Mouse (Mus musculus): ENCODE measurements around the gene Dpysl5. TPM values are rescaled to one million over a fixed set of nuclear protein-coding genes. Genes with fewer than 3 reads are reported as not detected.

The Dpysl5 gene
- 0.36 and 0.65 TPM in 2 replicates for polyA plus RNA-seq (2015; fragmentation: Nextera tagmentation; extraction: Ambion mirVana)

DNA sequence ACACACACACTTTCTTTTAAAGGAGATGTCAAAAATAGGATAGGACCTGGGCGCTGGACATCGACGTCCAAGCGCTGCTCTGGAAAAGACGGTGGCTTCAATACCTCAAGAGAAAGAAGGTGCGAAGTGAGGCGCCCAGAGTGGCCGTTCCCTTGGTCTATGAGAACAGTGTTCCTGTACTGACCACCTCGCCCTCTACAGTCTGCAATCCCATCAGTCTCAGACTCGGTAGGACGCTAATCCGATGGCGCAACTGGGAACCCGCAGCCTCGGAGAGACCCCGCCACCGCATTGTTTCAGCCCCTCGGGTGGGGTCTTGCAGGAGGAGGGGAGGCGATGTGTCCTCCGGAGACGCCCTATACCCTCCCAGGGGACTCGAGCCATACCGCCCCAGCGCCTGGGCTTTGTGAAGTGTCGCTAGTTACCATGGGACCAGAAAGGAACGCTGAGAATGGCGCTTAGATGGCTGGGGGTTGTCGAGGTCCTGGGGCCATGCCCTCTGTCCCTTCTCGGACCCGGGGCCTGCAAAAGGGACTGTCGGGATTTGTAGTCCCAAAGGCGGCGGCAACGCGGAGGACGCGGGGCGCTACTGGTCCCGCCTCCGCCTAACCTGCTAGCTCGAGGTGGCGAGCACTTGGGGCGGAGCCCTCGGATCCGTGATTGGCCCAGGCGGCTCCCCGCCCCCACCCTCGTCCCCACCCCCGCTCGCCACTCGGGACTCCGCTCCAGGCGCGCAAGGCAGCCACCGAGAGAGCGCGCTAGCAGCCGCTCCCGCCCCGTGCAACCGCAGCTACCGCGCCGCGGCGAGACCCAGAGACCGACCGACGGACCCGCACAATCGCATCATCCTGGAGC, at the start of gene Dpysl5:
TSS of gene Dpysl5 (plus strand) at position 418 of the 855 bp plus-strand sequence.

DNA sequence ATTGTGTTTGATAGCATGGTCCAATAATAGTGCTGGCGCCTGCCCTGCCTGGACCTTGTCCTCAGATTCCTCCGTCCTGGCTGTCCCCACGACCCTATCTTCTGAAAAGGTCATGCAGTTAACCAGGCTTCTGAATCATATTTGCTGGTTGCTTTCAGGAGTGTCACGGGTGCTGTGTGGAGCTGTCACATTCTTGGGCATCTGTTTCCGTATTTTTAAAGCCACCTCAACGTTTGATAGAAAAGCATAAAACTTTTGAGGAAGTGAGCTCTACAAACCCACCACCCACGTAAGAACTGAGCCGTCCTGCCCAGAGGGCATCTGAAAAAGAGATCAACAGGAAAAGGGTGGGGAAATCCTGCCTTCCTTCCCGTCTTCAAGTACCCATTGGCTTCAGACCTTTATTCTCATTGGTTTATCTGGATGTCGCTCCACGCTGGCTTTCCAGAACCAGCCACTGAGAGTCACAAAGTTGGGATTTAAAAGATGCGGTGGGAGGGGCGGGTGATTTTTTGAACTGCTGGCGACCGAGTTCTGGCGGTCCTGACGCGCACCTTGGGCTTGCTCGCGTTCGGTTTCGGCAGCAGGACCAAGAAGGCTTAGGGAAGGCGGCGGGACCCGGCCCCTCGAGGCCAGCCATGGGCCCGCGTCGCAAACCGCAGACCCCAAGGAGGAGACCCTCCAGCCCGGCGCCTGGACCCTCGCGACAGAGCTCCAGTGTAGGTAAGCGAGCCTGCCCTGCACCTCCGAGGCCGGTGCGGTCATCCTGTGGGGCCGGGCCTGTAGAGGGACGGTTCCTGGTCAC, 44.8 kb upstream of the Dpysl5 start, which contains the start of gene Cenpa:
TSS of gene Cenpa (plus strand) at position 387 of the 805 bp plus-strand sequence.

DNA sequence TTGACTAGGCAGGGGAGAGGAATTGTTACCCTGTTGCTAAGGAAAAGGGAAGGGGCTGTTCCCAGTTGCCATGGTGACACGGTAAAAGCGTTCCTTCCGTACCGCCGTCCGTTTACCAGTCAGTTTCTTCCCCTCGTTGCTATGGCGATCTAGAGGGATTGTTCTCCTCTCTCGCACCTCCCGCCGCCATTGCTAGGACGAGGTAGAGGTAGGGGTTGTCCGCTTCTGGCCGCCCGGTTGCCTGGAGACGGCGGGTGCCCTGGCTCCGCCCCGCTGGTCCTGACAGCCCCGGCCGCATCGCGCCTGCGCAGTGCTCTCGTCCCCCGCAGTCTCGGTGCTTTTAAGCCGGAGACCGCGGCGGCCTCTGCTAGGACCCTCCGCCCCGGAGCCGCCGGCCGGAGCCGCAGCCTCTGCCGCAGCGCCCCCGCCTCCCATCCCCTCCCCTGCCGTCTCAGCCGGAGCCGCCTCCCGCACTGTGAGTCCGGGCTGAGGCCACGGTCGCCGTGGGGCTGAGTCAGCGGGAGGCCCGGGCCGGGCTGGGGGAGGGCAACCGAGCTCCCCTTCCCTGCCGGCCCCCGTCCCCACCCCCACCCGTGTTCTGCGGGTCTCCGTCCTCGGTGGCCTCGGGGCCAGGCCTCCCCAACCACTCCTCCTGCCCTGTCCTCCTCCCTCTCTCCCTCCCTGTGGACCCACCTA, 103.2 kb downstream of the Dpysl5 start, which contains the start of gene Mapre3:
TSS of gene Mapre3 (plus strand) at position 218 of the 696 bp plus-strand sequence.

Other genes starting within 250 kb of the Dpysl5 start
- 0.02 TPM in 1 of 2 replicates, not detected in the other for gene Otof, start 249.6 kb upstream of the Dpysl5 start, polyA plus RNA-seq (2015; fragmentation: Nextera tagmentation; extraction: Ambion mirVana)
- gene 1700001C02Rik, start 245.5 kb upstream of the Dpysl5 start, polyA plus RNA-seq (2015; fragmentation: Nextera tagmentation; extraction: Ambion mirVana): not detected in 2 replicates
- gene Cib4, start 165.7 kb upstream of the Dpysl5 start, polyA plus RNA-seq (2015; fragmentation: Nextera tagmentation; extraction: Ambion mirVana): not detected in 2 replicates
- gene Kcnk3, start 123.4 kb upstream of the Dpysl5 start, polyA plus RNA-seq (2015; fragmentation: Nextera tagmentation; extraction: Ambion mirVana): 1.5 and 2.7 TPM in 2 replicates
- gene Slc35f6, start 63.6 kb upstream of the Dpysl5 start, polyA plus RNA-seq (2015; fragmentation: Nextera tagmentation; extraction: Ambion mirVana): 8.8 and 15.2 TPM in 2 replicates
- 329 and 365 TPM in 2 replicates for gene Cenpa, start 44.8 kb upstream of the Dpysl5 start, polyA plus RNA-seq (2015; fragmentation: Nextera tagmentation; extraction: Ambion mirVana)
- 3.3 and 4.7 TPM in 2 replicates for gene Mapre3, start 103.1 kb downstream of the Dpysl5 start, polyA plus RNA-seq (2015; fragmentation: Nextera tagmentation; extraction: Ambion mirVana)
- 23.9 and 27.9 TPM in 2 replicates for gene Tmem214, start 156.4 kb downstream of the Dpysl5 start, polyA plus RNA-seq (2015; fragmentation: Nextera tagmentation; extraction: Ambion mirVana)
- gene Agbl5, start 177.1 kb downstream of the Dpysl5 start, polyA plus RNA-seq (2015; fragmentation: Nextera tagmentation; extraction: Ambion mirVana): 4.5 and 6.0 TPM in 2 replicates
- gene Ost4, start 196.2 kb downstream of the Dpysl5 start, polyA plus RNA-seq (2015; fragmentation: Nextera tagmentation; extraction: Ambion mirVana): 368 TPM in 2 replicates
- 90.2 and 121 TPM in 2 replicates for gene Emilin1, start 201.8 kb downstream of the Dpysl5 start, polyA plus RNA-seq (2015; fragmentation: Nextera tagmentation; extraction: Ambion mirVana)
- gene Khk, start 209.9 kb downstream of the Dpysl5 start, polyA plus RNA-seq (2015; fragmentation: Nextera tagmentation; extraction: Ambion mirVana): 40.3 and 50.8 TPM in 2 replicates
- gene Cgref1, start 234.0 kb downstream of the Dpysl5 start, polyA plus RNA-seq (2015; fragmentation: Nextera tagmentation; extraction: Ambion mirVana): 0.46 and 0.78 TPM in 2 replicates
- gene Preb, start 248.8 kb downstream of the Dpysl5 start, polyA plus RNA-seq (2015; fragmentation: Nextera tagmentation; extraction: Ambion mirVana): 80.8 and 94.5 TPM in 2 replicates

Data from spleen, postnatal 0 days (tissue).